Mouse (Mus musculus) hindbrain, embryonic 12.5 days (tissue): ENCODE results near the gene Hoxc9. TPM values are rescaled to one million over a fixed set of nuclear protein-coding genes. Genes with fewer than 3 reads are reported as not detected.
A peak's percentile ranks its signal among the peaks of the same experiment; 100 is the strongest.

ENCODE experiments used
- ATAC-seq: fragments of 200-750 bp; cut with Nextera tagmentation; 2 replicates; pipeline ENCODE4 v1.8.0; 2017; ENCODE audit warnings: moderate TSS enrichment; ENCODE audit not compliant: low FRiP score
- H3K27ac ChIP-seq: fragments of 300-500 bp; sonication (generic); 2 replicates; pipeline ENCODE4 v1.5.1; 2016; ENCODE audit warnings: mild to moderate bottlenecking
- H3K27me3 ChIP-seq: fragments of 300-500 bp; sonication (generic); 2 replicates; pipeline ENCODE4 v1.6.1; 2016; ENCODE audit warnings: mild to moderate bottlenecking
- H3K36me3 ChIP-seq: fragments of 300-500 bp; sonication (generic); 2 replicates; pipeline ENCODE4 v1.6.1; 2016; ENCODE audit warnings: mild to moderate bottlenecking
- H3K4me1 ChIP-seq: fragments of 300-500 bp; sonication (generic); 2 replicates; pipeline ENCODE4 v1.6.1; 2016
- H3K4me2 ChIP-seq: fragments of 300-500 bp; sonication (generic); replicated peaks from 2 replicates; pipeline ENCODE4 v1.6.1; 2016; ENCODE audit warnings: mild to moderate bottlenecking
- H3K4me3 ChIP-seq: fragments of 300-500 bp; sonication (generic); 2 replicates; pipeline ENCODE4 v1.5.1; 2016; ENCODE audit warnings: mild to moderate bottlenecking
- H3K9ac ChIP-seq: fragments of 300-500 bp; sonication (generic); 2 replicates; pipeline ENCODE4 v1.6.1; 2016; ENCODE audit warnings: mild to moderate bottlenecking, moderate library complexity
- H3K9me3 ChIP-seq: fragments of 300-500 bp; sonication (generic); replicated peaks from 2 replicates; pipeline ENCODE4 v1.6.1; 2016; ENCODE audit warnings: mild to moderate bottlenecking
- WGBS: fragments of 180-500 bp; shearing (Covaris S2); methylation state at CpG from one replicate; pipeline ENCODE4 v1.1.7; 2016; 5-methylcytosine and 5-hydroxymethylcytosine counted together
- polyA plus RNA-seq: library from polyadenylated mRNA; unstranded; fragments of >200 nt; fragmentation: Nextera tagmentation; extraction: Ambion mirVana; gene quantifications from 2 replicates; pipeline ENCODE4 v1.2.1, GENCODE M21; 2016

The Hoxc9 gene
- not detected in 2 replicates for polyA plus RNA-seq

GRCm38 (mm10) chr15:102976171-102976570 is at the start of gene Hoxc9:
Hoxc9 (plus strand) TSS chr15:102976439.
- Histone ChIP-seq H3K4me1 (no peaks in the 10 kb centered on the region), H3K27me3 (peaks cover 100% of the 10 kb centered on the region), H3K9ac (no peak within 1 kb of the TSS), H3K27ac (no peak within 1 kb of the TSS), H3K36me3 (no peaks in the 10 kb centered on the region), H3K9me3 (no peaks in the 10 kb centered on the region), H3K4me3 (no peak within 1 kb of the TSS), H3K4me2 (no peak within 1 kb of the TSS)
- ATAC-seq = no peak
- under 1% methylated on average over 19 of the region's 20 CpGs for WGBS

GRCm38 (mm10) chr15:102927032-102927645 is 49.1 kb upstream of the Hoxc9 start:
- no peak overlapping the region for H3K4me2 ChIP-seq
- H3K4me1 ChIP-seq = no peaks in the 10 kb centered on the region
- no peaks in the 10 kb centered on the region for H3K9me3 ChIP-seq
- under 1% methylated on average over 40 of the region's 40 CpGs for WGBS
- H3K9ac ChIP-seq = no peak overlapping the region
- no peak overlapping the region for H3K27ac ChIP-seq
- ATAC-seq = no peak
- peaks cover 98% of the 10 kb centered on the region for H3K27me3 ChIP-seq
- no peaks in the 10 kb centered on the region for H3K36me3 ChIP-seq
- no peak overlapping the region for H3K4me3 ChIP-seq

- Histone ChIP-seq H3K4me1 (no peaks in the 10 kb centered on the region), H3K27ac (no peak overlapping the region), H3K9ac (no peak overlapping the region), H3K27me3 (peaks cover 99% of the 10 kb centered on the region), H3K4me2 (no peak overlapping the region), H3K4me3 (no peak overlapping the region), H3K36me3 (no peaks in the 10 kb centered on the region), H3K9me3 (no peaks in the 10 kb centered on the region)
- no peak for ATAC-seq
- under 1% methylated on average over 23 of the region's 23 CpGs for WGBS
Measured at GRCm38 (mm10) chr15:102931706-102932358, 44.4 kb upstream of the Hoxc9 start.

- Histone ChIP-seq H3K27ac (no peak overlapping the region), H3K36me3 (no peaks in the 10 kb centered on the region), H3K9ac (no peak overlapping the region), H3K4me3 (no peak overlapping the region), H3K27me3 (peaks cover 99% of the 10 kb centered on the region), H3K9me3 (no peaks in the 10 kb centered on the region), H3K4me1 (no peaks in the 10 kb centered on the region), H3K4me2 (no peak overlapping the region)
- ATAC-seq = no peak
- under 1% methylated on average over 12 of the region's 12 CpGs for WGBS
Measured at GRCm38 (mm10) chr15:102934438-102934837, 41.8 kb upstream of the Hoxc9 start.

- no peak overlapping the region for H3K4me3 ChIP-seq
- H3K27me3 ChIP-seq = peaks cover 99% of the 10 kb centered on the region
- no peak overlapping the region for H3K27ac ChIP-seq
- no peak for ATAC-seq
- 0% methylated on average over 21 of the region's 27 CpGs for WGBS
- H3K9ac ChIP-seq = no peak overlapping the region
- H3K4me1 ChIP-seq = no peaks in the 10 kb centered on the region
- no peaks in the 10 kb centered on the region for H3K9me3 ChIP-seq
- H3K36me3 ChIP-seq = no peaks in the 10 kb centered on the region
- H3K4me2 ChIP-seq = no peak overlapping the region
Measured at GRCm38 (mm10) chr15:102934897-102935296, 41.3 kb upstream of the Hoxc9 start.

- Histone ChIP-seq H3K4me3 (no peak within 1 kb of the TSS), H3K4me2 (no peak within 1 kb of the TSS), H3K9me3 (no peaks in the 10 kb centered on the region), H3K9ac (no peak within 1 kb of the TSS), H3K27ac (no peak within 1 kb of the TSS), H3K27me3 (peaks cover 99% of the 10 kb centered on the region), H3K4me1 (no peaks in the 10 kb centered on the region), H3K36me3 (no peaks in the 10 kb centered on the region)
- WGBS = 1% methylated on average over 31 of the region's 31 CpGs
- no peak for ATAC-seq
Measured at GRCm38 (mm10) chr15:102936279-102936972, 39.8 kb upstream of the Hoxc9 start, which contains the start of gene Hoxc12. Hoxc12 (plus strand) TSS chr15:102936757.

GRCm38 (mm10) chr15:102937036-102937666 is 39.1 kb upstream of the Hoxc9 start:
- Histone ChIP-seq H3K4me1 (no peaks in the 10 kb centered on the region), H3K36me3 (no peaks in the 10 kb centered on the region), H3K9ac (no peak overlapping the region), H3K4me2 (no peak overlapping the region), H3K27ac (no peak overlapping the region), H3K27me3 (peaks cover 99% of the 10 kb centered on the region), H3K4me3 (no peak overlapping the region), H3K9me3 (no peaks in the 10 kb centered on the region)
- no peak for ATAC-seq
- WGBS = 2% methylated on average over 50 of the region's 50 CpGs

- no peak overlapping the region for H3K9ac ChIP-seq
- H3K27ac ChIP-seq = no peak overlapping the region
- no peaks in the 10 kb centered on the region for H3K9me3 ChIP-seq
- no peak overlapping the region for H3K4me3 ChIP-seq
- no peak overlapping the region for H3K4me2 ChIP-seq
- no peaks in the 10 kb centered on the region for H3K36me3 ChIP-seq
- no peak for ATAC-seq
- H3K27me3 ChIP-seq = peaks cover 99% of the 10 kb centered on the region
- WGBS = 1% methylated on average over 27 of the region's 34 CpGs
- peaks cover 6% of the 10 kb centered on the region; the same call in 1 of the 2 replicates for H3K4me1 ChIP-seq
Measured at GRCm38 (mm10) chr15:102939256-102940155, 36.7 kb upstream of the Hoxc9 start.

- Histone ChIP-seq H3K9me3 (no peaks in the 10 kb centered on the region), H3K27ac (no peak overlapping the region), H3K9ac (no peak overlapping the region), H3K4me2 (peak overlapping the region; percentile 19; the same call in 1 of the 2 replicates), H3K27me3 (peaks cover 100% of the 10 kb centered on the region), H3K4me1 (peaks cover 6% of the 10 kb centered on the region; the same call in 1 of the 2 replicates), H3K4me3 (0 out of 2 replicates have a peak overlapping the region, but pooled peaks have one; percentile 3), H3K36me3 (no peaks in the 10 kb centered on the region)
- no peak for ATAC-seq
- under 1% methylated on average over 53 of the region's 53 CpGs for WGBS
Measured at GRCm38 (mm10) chr15:102942739-102943467, 33.3 kb upstream of the Hoxc9 start.

- H3K4me1 ChIP-seq = peaks cover 6% of the 10 kb centered on the region; the same call in 1 of the 2 replicates
- no peaks in the 10 kb centered on the region for H3K9me3 ChIP-seq
- no peak overlapping the region for H3K27ac ChIP-seq
- peaks cover 100% of the 10 kb centered on the region for H3K27me3 ChIP-seq
- WGBS = 4% methylated on average over 5 of the region's 5 CpGs
- H3K4me2 ChIP-seq = peak overlapping the region; percentile 19; the same call in 1 of the 2 replicates
- H3K36me3 ChIP-seq = no peaks in the 10 kb centered on the region
- no peak for ATAC-seq
- no peak overlapping the region for H3K4me3 ChIP-seq
- no peak overlapping the region for H3K9ac ChIP-seq
Measured at GRCm38 (mm10) chr15:102943468-102943813, 32.8 kb upstream of the Hoxc9 start.
